Comparison of ENCODE assay signal across 12 mouse cellular contexts in genomic region chr14:88278327-88278726, GRCm38 (mm10).
A peak's percentile ranks its signal among the peaks of the same experiment; 100 is the strongest.
DNase-seq lines count a peak whose midpoint lies in the region; ATAC-seq and TF ChIP-seq lines count a peak whose summit lies in the region.
"Had no signal": no experiment of that assay in that cellular context is flagged by ENCODE, and none has a peak within 500 bp of the region (broad histone marks: within the 10 kb centered on the region; RNA-seq: fewer than 3 reads in every experiment).

No protein-coding gene starts in this region.

- DNase-seq in forebrain, embryonic 10.5 days (ENCODE audit: extremely low spot score, low spot score): no peak
- no peak for DNase-seq in layer of hippocampus, adult 2 months (ENCODE audit: low spot score in 2 of 2)
- DNase-seq in layer of hippocampus, adult 9-11 months: no peak
- peak; percentile 8 for DNase-seq in 416B (ENCODE audit: low read depth)
- DNase-seq in brain, embryonic 14.5 days (ENCODE audit: low read depth): peak; percentile 70
- no peak for DNase-seq in thymus, adult 18-20 months
- no peak for DNase-seq in kidney, postnatal 10 days
- DNase-seq: cerebellum, adult 9-10 months; heart, postnatal 36 days; thymus, adult 2 months had no signal

- ATAC-seq in forebrain, embryonic 13.5 days: 0 out of 2 replicates have a peak, but pooled peaks have one; percentile 24

- no peaks in the 10 kb centered on the region for H3K9me3 ChIP-seq in forebrain, embryonic 13.5 days (replicated peaks)
- H3K9me3 ChIP-seq in forebrain, embryonic 10.5 days: no peaks in the 10 kb centered on the region
- H3K9me3 ChIP-seq: liver, embryonic 15.5 days had no signal

- WGBS in forebrain, embryonic 13.5 days: 32% methylated on average over 5 of the region's 5 CpGs
- WGBS in forebrain, embryonic 10.5 days: 33% methylated on average over 5 of the region's 5 CpGs

- H3K27me3 ChIP-seq in forebrain, embryonic 13.5 days: no peaks in the 10 kb centered on the region
- H3K27me3 ChIP-seq in forebrain, embryonic 10.5 days (ENCODE audit: poor library complexity, severe bottlenecking): no peaks in the 10 kb centered on the region
- H3K27me3 ChIP-seq: liver, embryonic 15.5 days had no signal

- H3K27ac ChIP-seq in forebrain, embryonic 13.5 days: no peak overlapping the region
- H3K27ac ChIP-seq in forebrain, embryonic 10.5 days: no peak overlapping the region
- H3K27ac ChIP-seq in layer of hippocampus, adult 2 months: no peak overlapping the region
- H3K27ac ChIP-seq: liver, embryonic 15.5 days had no signal

- H3K9ac ChIP-seq in forebrain, embryonic 13.5 days: no peak overlapping the region
- H3K9ac ChIP-seq: liver, embryonic 15.5 days had no signal

- no peak overlapping the region for H3K4me3 ChIP-seq in forebrain, embryonic 13.5 days
- no peak overlapping the region for H3K4me3 ChIP-seq in forebrain, embryonic 10.5 days
- H3K4me3 ChIP-seq in layer of hippocampus, adult 2 months: no peak overlapping the region
- H3K4me3 ChIP-seq: liver, embryonic 15.5 days had no signal

- H3K4me1 ChIP-seq in forebrain, embryonic 13.5 days: no peaks in the 10 kb centered on the region
- no peaks in the 10 kb centered on the region for H3K4me1 ChIP-seq in forebrain, embryonic 10.5 days
- H3K4me1 ChIP-seq: liver, embryonic 15.5 days had no signal

- TF ChIP-seq CTCF in layer of hippocampus, adult 2 months (conservative IDR thresholded peaks at IDR 0.05): peak; percentile 73
- TF ChIP-seq CTCF in brain, embryonic 14.5 days (IDR thresholded peaks at IDR 0.05; ENCODE audit: borderline replicate concordance, extremely low read depth, insufficient read depth, insufficient read length): no peak; the same call in 1 of the 2 replicates

- H3K4me2 ChIP-seq in forebrain, embryonic 13.5 days: no peak overlapping the region
- H3K4me2 ChIP-seq: liver, embryonic 15.5 days had no signal

- TF ChIP-seq POLR2A in brain, embryonic 14.5 days (IDR thresholded peaks at IDR 0.05; ENCODE audit: borderline replicate concordance, extremely low read depth, insufficient read depth, insufficient read length, poor library complexity, severe bottlenecking): no peak

- no peaks in the 10 kb centered on the region for H3K36me3 ChIP-seq in forebrain, embryonic 13.5 days (ENCODE audit: poor library complexity, severe bottlenecking)
- no peaks in the 10 kb centered on the region for H3K36me3 ChIP-seq in forebrain, embryonic 10.5 days (replicated peaks)
- H3K36me3 ChIP-seq: liver, embryonic 15.5 days had no signal

Comparison
In these comparisons a context has a peak if more than half of its experiments do, and no peak if none do; other contexts are left out.
1. DNase-seq: peak in 416B (single experiment) and brain, embryonic 14.5 days (single experiment); none in forebrain, embryonic 10.5 days (single experiment), layer of hippocampus, adult 2 months (0 of 2), layer of hippocampus, adult 9-11 months (single experiment), thymus, adult 18-20 months (0 of 2) and kidney, postnatal 10 days (single experiment).